Mouse (Mus musculus): ENCODE results near the gene Gm12117. TPM values are rescaled to one million over a fixed set of nuclear protein-coding genes. Genes with fewer than 3 reads are reported as not detected.

The Gm12117 gene
- polyA plus RNA-seq, 1 experiment: 0.30 TPM

- DNase-seq (ENCODE audit: low read depth): peak; percentile 35
- TF ChIP-seq POLR2A (IDR thresholded peaks at IDR 0.05; ENCODE audit: borderline replicate concordance, extremely low read depth, insufficient read depth, insufficient read length, poor library complexity, severe bottlenecking) (no peak), CTCF (IDR thresholded peaks at IDR 0.05; ENCODE audit: borderline replicate concordance, extremely low read depth, insufficient read depth, insufficient read length) (no peak)
These were observed 42.4 kb downstream of the Gm12117 start for GRCm38 (mm10) chr11:33234134-33234533.

DNA sequence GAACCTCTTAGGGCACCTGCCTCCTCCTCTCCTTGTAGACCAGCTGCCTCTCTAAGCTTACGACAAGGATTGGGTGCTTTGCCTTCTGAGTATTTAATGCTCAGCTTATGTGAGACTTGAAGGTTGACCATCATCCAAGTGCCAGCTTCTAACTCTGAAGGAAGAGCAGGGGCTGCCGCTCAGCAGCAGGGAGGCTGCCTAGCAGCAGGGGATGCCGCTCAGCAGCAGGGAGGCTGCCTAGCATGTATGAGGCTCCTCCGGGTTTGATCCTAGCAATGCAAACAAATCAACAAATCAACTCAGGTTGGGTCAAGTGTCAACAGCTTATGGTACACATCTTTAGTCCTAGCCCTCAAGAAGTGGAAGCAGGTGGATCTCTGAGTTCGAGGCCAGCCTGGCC is 44.5 kb downstream of the Gm12117 start:
- no peak for DNase-seq (ENCODE audit: low read depth)
- no peak for TF ChIP-seq POLR2A (IDR thresholded peaks at IDR 0.05; ENCODE audit: borderline replicate concordance, extremely low read depth, insufficient read depth, insufficient read length, poor library complexity, severe bottlenecking)
- TF ChIP-seq CTCF (IDR thresholded peaks at IDR 0.05; ENCODE audit: borderline replicate concordance, extremely low read depth, insufficient read depth, insufficient read length): no peak

DNA sequence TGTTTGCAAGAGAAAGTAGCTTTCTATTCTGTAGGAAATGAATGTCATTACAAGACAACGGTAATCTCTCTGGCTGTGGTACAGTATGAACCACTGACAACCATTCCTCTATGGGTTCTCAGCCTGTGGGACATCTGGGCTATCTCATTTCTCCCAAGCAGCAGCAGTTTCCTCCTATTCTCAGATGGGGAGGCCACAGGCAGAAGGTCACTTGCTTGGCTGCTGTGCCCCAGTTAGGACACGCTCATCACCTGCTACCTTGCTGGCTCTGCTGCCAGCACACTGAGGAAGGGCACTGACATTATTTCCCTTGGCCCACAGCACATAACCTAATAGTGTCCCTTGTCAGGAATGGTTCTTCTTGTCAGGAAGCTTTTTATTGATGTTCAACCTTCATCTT is 48.4 kb downstream of the Gm12117 start:
- DNase-seq (ENCODE audit: low read depth): no peak
- TF ChIP-seq CTCF (IDR thresholded peaks at IDR 0.05; ENCODE audit: borderline replicate concordance, extremely low read depth, insufficient read depth, insufficient read length) (no peak), POLR2A (IDR thresholded peaks at IDR 0.05; ENCODE audit: borderline replicate concordance, extremely low read depth, insufficient read depth, insufficient read length, poor library complexity, severe bottlenecking) (no peak)

DNA sequence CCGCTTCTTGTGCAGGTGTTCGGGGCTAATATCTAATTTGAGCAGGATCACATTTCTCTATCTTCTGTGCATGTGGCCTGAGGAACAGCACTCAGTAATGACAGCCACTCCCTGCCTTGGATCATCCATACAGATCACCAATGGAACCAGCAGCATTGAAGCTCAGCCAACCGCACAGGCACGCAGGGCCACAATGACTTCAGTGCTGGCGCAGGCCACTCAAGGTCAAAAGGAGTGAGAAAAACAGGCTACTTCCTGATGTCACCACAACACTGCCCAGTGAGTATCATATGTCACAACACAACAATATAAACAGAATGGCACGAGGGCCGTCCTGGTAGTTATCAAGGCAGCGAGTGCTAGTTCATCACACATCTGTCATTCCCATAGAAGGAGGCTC is 50.0 kb downstream of the Gm12117 start:
- no peak for TF ChIP-seq POLR2A (IDR thresholded peaks at IDR 0.05; ENCODE audit: borderline replicate concordance, extremely low read depth, insufficient read depth, insufficient read length, poor library complexity, severe bottlenecking)
- TF ChIP-seq CTCF (IDR thresholded peaks at IDR 0.05; ENCODE audit: borderline replicate concordance, extremely low read depth, insufficient read depth, insufficient read length): no peak
- no peak for DNase-seq (ENCODE audit: low read depth)

Other genes starting within 250 kb of the Gm12117 start
- 2.6 and 3.8 TPM in 2 replicates for gene Fgf18, start 129.3 kb downstream of the Gm12117 start, polyA plus RNA-seq (2012; rRNA removed)
- gene Npm1, start 113.5 kb downstream of the Gm12117 start, polyA plus RNA-seq (2012; rRNA removed): 459 and 569 TPM in 2 replicates
- gene Tlx3, start 73.1 kb downstream of the Gm12117 start, polyA plus RNA-seq (2012; rRNA removed): 3.3 and 12.1 TPM in 2 replicates
- 6.6 and 7.2 TPM in 2 replicates for gene Ranbp17, start 237.0 kb upstream of the Gm12117 start, polyA plus RNA-seq (2012; rRNA removed)